Mouse (Mus musculus): ENCODE measurements around the gene Zbtb37.

GRCm38 (mm10) chr1:161031881-161032280 lies 2.8 kb downstream of the Zbtb37 start:
- TF ChIP-seq POLR2A (IDR thresholded peaks at IDR 0.05; ENCODE audit: extremely low read depth, insufficient read depth, low read length) (no peak), CTCF (IDR thresholded peaks at IDR 0.05; ENCODE audit: low read depth, low read length) (no peak)
